16 mouse cellular contexts compared by ENCODE assay signal in genomic region chr2:166384583-166384982, GRCm38 (mm10).
A peak's percentile ranks its signal among the peaks of the same experiment; 100 is the strongest.
DNase-seq lines count a peak whose midpoint lies in the region; ATAC-seq and TF ChIP-seq lines count a peak whose summit lies in the region.
"Had no signal": no experiment of that assay in that cellular context is flagged by ENCODE, and none has a peak within 500 bp of the region (broad histone marks: within the 10 kb centered on the region; RNA-seq: fewer than 3 reads in every experiment).

No protein-coding gene starts in this region.

- 0 out of 2 replicates have a peak, but pooled peaks cover 2% of the 10 kb centered on the region for H3K27me3 ChIP-seq in forebrain, embryonic 10.5 days (ENCODE audit: poor library complexity, severe bottlenecking)
- no peaks in the 10 kb centered on the region; the same call in 1 of the 2 replicates for H3K27me3 ChIP-seq in forebrain, postnatal 0 days (ENCODE audit: insufficient read depth, low read length)
- no peaks in the 10 kb centered on the region for H3K27me3 ChIP-seq in limb, embryonic 13.5 days
- no peaks in the 10 kb centered on the region; the same call in 1 of the 2 replicates for H3K27me3 ChIP-seq in midbrain, postnatal 0 days (ENCODE audit: insufficient read depth, low read length)
- H3K27me3 ChIP-seq: liver, embryonic 13.5 days had no signal

- H3K36me3 ChIP-seq in forebrain, embryonic 10.5 days (replicated peaks): no peaks in the 10 kb centered on the region
- no peaks in the 10 kb centered on the region; the same call in 1 of the 2 replicates for H3K36me3 ChIP-seq in forebrain, postnatal 0 days (ENCODE audit: insufficient read depth)
- H3K36me3 ChIP-seq in limb, embryonic 13.5 days: no peaks in the 10 kb centered on the region
- H3K36me3 ChIP-seq in midbrain, postnatal 0 days (ENCODE audit: insufficient read depth, low read length): no peaks in the 10 kb centered on the region
- H3K36me3 ChIP-seq: liver, embryonic 13.5 days had no signal

- H3K27ac ChIP-seq in forebrain, embryonic 10.5 days: peak overlapping the region; percentile 66; the same call in 1 of the 2 replicates
- peak overlapping the region; percentile 35; the same call in 1 of the 2 replicates for H3K27ac ChIP-seq in forebrain, postnatal 0 days (ENCODE audit: low read depth, low read length)
- 0 out of 2 replicates have a peak overlapping the region, but pooled peaks have one; percentile 48 for H3K27ac ChIP-seq in limb, embryonic 13.5 days
- peak overlapping the region; percentile 70 for H3K27ac ChIP-seq in midbrain, postnatal 0 days (ENCODE audit: low read depth, low read length)
- H3K27ac ChIP-seq: liver, embryonic 13.5 days had no signal

- DNase-seq in forebrain, embryonic 10.5 days (ENCODE audit: extremely low spot score, low spot score): no peak
- no peak for DNase-seq in forebrain, postnatal 0 days
- DNase-seq in midbrain, postnatal 0 days (ENCODE audit: low spot score): peak; percentile 61
- no peak for DNase-seq in left cerebral cortex, postnatal 25 days (ENCODE audit: low spot score in 2 of 2)
- DNase-seq in cerebellum, postnatal 36 days: no peak
- no peak for DNase-seq in kidney, adult 11 months
- DNase-seq in heart, adult 9 months (ENCODE audit: low spot score in 2 of 2): no peak
- DNase-seq: adrenal gland, postnatal 14 days; cerebellum, adult 11 months; heart, adult 18-20 months; heart, postnatal 36 days; liver, embryonic 13.5 days; lung, postnatal 4 days; thymus, adult 18-20 months had no signal

- H3K4me2 ChIP-seq in forebrain, postnatal 0 days (ENCODE audit: low read depth): no peak overlapping the region
- no peak overlapping the region for H3K4me2 ChIP-seq in limb, embryonic 13.5 days (replicated peaks)
- H3K4me2 ChIP-seq in midbrain, postnatal 0 days (ENCODE audit: low read depth, low read length, poor library complexity, severe bottlenecking): no peak overlapping the region
- H3K4me2 ChIP-seq: liver, embryonic 13.5 days had no signal

- H3K9me3 ChIP-seq in forebrain, embryonic 10.5 days: no peaks in the 10 kb centered on the region
- H3K9me3 ChIP-seq in forebrain, postnatal 0 days (ENCODE audit: low read length): no peaks in the 10 kb centered on the region
- H3K9me3 ChIP-seq in limb, embryonic 13.5 days: no peaks in the 10 kb centered on the region
- H3K9me3 ChIP-seq in midbrain, postnatal 0 days (ENCODE audit: low read length): no peaks in the 10 kb centered on the region
- H3K9me3 ChIP-seq: liver, embryonic 13.5 days had no signal

- no peak overlapping the region for H3K9ac ChIP-seq in forebrain, postnatal 0 days
- H3K9ac ChIP-seq in limb, embryonic 13.5 days: peak overlapping the region; percentile 13; the same call in 1 of the 2 replicates
- H3K9ac ChIP-seq in midbrain, postnatal 0 days (replicated peaks; ENCODE audit: low read length, poor library complexity, severe bottlenecking): no peak overlapping the region
- H3K9ac ChIP-seq: liver, embryonic 13.5 days had no signal

- 60% methylated on average over 6 of the region's 6 CpGs for WGBS in forebrain, embryonic 10.5 days
- WGBS in forebrain, postnatal 0 days: 24% methylated on average over 6 of the region's 6 CpGs
- 32% methylated on average over 6 of the region's 6 CpGs for WGBS in limb, embryonic 13.5 days
- 15% methylated on average over 6 of the region's 6 CpGs for WGBS in midbrain, postnatal 0 days

- no peak for TF ChIP-seq CTCF in forebrain, postnatal 0 days (IDR thresholded peaks at IDR 0.05; ENCODE audit: low read depth)
- TF ChIP-seq CTCF in midbrain, postnatal 0 days (IDR thresholded peaks at IDR 0.05): peak; percentile 22; the same call in 1 of the 2 replicates

- H3K4me1 ChIP-seq in forebrain, embryonic 10.5 days: peaks cover 54% of the 10 kb centered on the region
- H3K4me1 ChIP-seq in forebrain, postnatal 0 days (ENCODE audit: insufficient read depth): peaks cover 4% of the 10 kb centered on the region; the same call in 1 of the 2 replicates
- H3K4me1 ChIP-seq in limb, embryonic 13.5 days: peaks cover 37% of the 10 kb centered on the region
- H3K4me1 ChIP-seq in midbrain, postnatal 0 days (ENCODE audit: insufficient read depth, low read length): peaks cover 23% of the 10 kb centered on the region; the same call in 1 of the 2 replicates
- H3K4me1 ChIP-seq: liver, embryonic 13.5 days had no signal

- intact Hi-C loops in left cerebral cortex, postnatal 25 days (cut with DNase I): no loop called here

- ATAC-seq in forebrain, postnatal 0 days: peak; percentile 56; the same call in 1 of the 2 replicates
- no peak for ATAC-seq in limb, embryonic 13.5 days (ENCODE audit: low FRiP score, low read depth)
- peak; percentile 50; the same call in 1 of the 2 replicates for ATAC-seq in midbrain, postnatal 0 days (ENCODE audit: low FRiP score)

- H3K4me3 ChIP-seq in forebrain, embryonic 10.5 days: no peak overlapping the region
- H3K4me3 ChIP-seq in forebrain, postnatal 0 days (ENCODE audit: low read depth, low read length): no peak overlapping the region
- no peak overlapping the region for H3K4me3 ChIP-seq in limb, embryonic 13.5 days
- H3K4me3 ChIP-seq in midbrain, postnatal 0 days (ENCODE audit: low read depth, low read length): no peak overlapping the region
- H3K4me3 ChIP-seq: liver, embryonic 13.5 days; myocyte had no signal
